Mouse (Mus musculus): ENCODE measurements around the gene Hnrnph2.

DNA sequence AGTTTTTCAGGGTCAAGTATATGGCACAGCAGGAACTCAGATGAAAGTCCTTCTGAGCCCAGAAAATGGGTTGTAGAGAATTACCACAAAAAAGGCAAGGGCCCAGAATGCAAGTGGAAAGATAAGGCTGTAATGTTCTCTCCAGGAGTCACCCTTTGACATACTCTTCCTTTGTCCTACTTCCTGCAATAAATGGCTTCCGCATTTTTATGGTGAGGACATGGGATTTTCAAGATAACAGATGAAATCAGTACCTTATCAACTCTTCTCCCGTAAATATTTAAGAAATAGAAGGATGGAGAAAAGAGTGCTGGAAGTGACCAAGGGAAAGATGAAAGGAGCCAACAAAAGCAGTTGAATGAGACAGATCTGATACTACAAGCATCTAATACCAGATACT, 27.2 kb downstream of the Hnrnph2 start:
- TF ChIP-seq POLR2A (IDR thresholded peaks at IDR 0.05; ENCODE audit: extremely low read depth, insufficient read depth, low read length) (no peak), CTCF (IDR thresholded peaks at IDR 0.05; ENCODE audit: extremely low read depth, insufficient read depth, low read length) (no peak)

Data from cortical plate, adult 2 months (tissue).